Mouse (Mus musculus) CD8-positive naive resting alpha-beta T cell, adult 57 days (primary cell): ENCODE measurements around the gene Gp6. TPM values are rescaled to one million over a fixed set of nuclear protein-coding genes. Genes with fewer than 3 reads are reported as not detected.

ENCODE experiments used
- total RNA-seq: library from RNA; stranded (reverse); gene quantifications from one replicate; pipeline ENCODE4 v1.2.4, GENCODE M21; 2023

Gp6 gene
- total RNA-seq, result not detected

DNA sequence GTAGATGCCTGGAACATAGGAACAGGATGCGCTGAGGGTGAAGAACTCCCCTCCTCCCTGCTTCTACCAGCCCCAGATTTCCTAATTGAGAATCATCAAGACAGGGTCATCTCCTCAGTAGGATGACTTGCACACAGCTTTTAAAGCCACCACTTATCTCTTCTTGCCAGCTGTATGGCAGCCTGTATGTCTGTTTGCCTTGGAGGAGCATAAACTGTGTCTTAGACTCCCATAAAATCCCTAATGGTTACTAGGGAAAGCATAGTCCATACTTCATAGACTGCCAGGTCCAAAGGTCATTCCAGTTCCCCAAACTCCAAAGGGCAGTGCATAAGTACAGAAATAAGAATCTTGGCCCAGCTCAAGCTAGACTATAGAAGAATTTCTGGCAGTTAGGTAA lies at the start of gene Gp6:
TSS of gene Gp6 (minus strand) at position 15 of the 400 bp plus-strand sequence.

DNA sequence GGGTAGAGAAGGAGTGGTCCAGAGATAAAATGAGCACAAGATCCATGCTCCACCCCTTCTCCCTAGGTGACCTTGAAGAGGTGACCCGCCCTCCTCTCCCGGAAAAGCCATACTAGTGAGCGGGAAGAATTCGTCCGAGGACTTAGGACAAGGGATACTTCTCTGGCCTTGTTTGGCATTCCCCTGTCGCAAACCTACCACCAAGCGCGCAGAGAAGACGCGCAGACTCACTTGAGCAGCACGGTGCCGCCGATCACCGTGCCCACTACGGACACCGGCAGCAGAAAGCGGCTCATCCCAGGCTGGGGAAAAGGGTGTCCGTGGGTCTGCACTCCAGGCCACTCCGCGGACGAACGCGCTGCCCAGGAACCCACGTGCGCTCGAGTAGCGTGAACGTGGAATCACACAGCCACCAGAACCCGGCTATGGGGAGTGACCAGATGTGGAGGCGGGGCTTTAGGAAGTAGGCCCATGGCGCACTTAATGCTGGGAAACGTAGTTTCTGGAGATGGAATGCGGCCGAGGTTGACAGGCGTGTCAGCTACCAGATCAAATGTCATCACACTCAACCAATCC lies 47.8 kb upstream of the Gp6 start, which contains the start of gene Rdh13:
TSS of gene Rdh13 (minus strand) at position 434 of the 576 bp plus-strand sequence.

DNA sequence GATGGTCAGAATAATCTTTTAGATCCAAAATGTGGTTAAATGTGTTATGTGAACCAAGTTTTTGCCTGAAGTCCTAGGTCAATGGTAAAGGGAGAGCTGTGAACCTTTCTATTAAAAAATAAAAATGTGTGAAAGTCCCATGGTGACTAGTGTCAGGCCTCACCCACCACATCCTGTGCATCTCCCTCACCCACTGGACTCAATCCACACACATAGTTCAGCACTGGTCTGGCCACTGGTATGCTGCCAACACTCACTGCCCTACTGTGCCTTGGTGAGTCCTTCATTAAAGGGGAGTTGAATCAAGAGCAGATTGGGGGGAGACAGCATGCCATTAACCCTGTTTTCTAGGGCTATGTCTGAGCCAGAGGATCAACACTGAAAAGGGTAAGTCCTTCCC lies 60.0 kb downstream of the Gp6 start, which contains the start of gene Ncr1:
TSS of gene Ncr1 (plus strand) at position 216 of the 400 bp plus-strand sequence.

Other genes with a start within 250 kb of the Gp6 start
- gene Leng9, start 247.4 kb downstream of the Gp6 start, total RNA-seq, result 12.2 TPM
- gene Cdc42ep5, start 232.9 kb downstream of the Gp6 start, total RNA-seq, result not detected
- 0.55 TPM for gene Lilra5, start 160.0 kb downstream of the Gp6 start, total RNA-seq
- gene Ncr1, start 60.0 kb downstream of the Gp6 start, total RNA-seq, result 2.9 TPM
- 17.4 TPM for gene Rdh13, start 47.9 kb upstream of the Gp6 start, total RNA-seq
- gene Eps8l1, start 62.9 kb upstream of the Gp6 start, total RNA-seq, result 21.9 TPM
- 225 TPM for gene Ppp1r12c, start 103.9 kb upstream of the Gp6 start, total RNA-seq
- gene Tnnt1, start 118.6 kb upstream of the Gp6 start, total RNA-seq, result 3.4 TPM
- gene Tnni3, start 126.5 kb upstream of the Gp6 start, total RNA-seq, result not detected
- gene Dnaaf3, start 134.7 kb upstream of the Gp6 start, total RNA-seq, result not detected
- gene Syt5, start 149.8 kb upstream of the Gp6 start, total RNA-seq, result 0.28 TPM
- not detected for gene Ptprh, start 206.3 kb upstream of the Gp6 start, total RNA-seq
- 68.5 TPM for gene Tmem86b, start 233.7 kb upstream of the Gp6 start, total RNA-seq